Mouse (Mus musculus) intestine, embryonic 16.5 days (tissue): ENCODE results near the gene Tsen34. TPM values are rescaled to one million over a fixed set of nuclear protein-coding genes. Genes with fewer than 3 reads are reported as not detected.
"Not testable (repeated sequence)": the region's sequence is repeated elsewhere in the genome, so short reads cannot be mapped to it uniquely, and the experiment has no call there.

Experiments
- ATAC-seq: fragments of 200-750 bp; cut with Nextera tagmentation; 2 replicates; pipeline ENCODE4 v1.8.0; 2017; ENCODE audit warnings: moderate TSS enrichment, moderate library complexity
- H3K27ac ChIP-seq: fragments of 300-500 bp; sonication (generic); 2 replicates; pipeline ENCODE4 v1.5.1; 2014; ENCODE audit warnings: mild to moderate bottlenecking, low read length
- H3K27me3 ChIP-seq: fragments of 300-500 bp; sonication (generic); replicated peaks from 2 replicates; pipeline ENCODE4 v1.6.1; 2014; ENCODE audit warnings: low read length, control low read depth, mixed read lengths; ENCODE audit not compliant: control insufficient read depth, insufficient read depth
- H3K36me3 ChIP-seq: fragments of 300-500 bp; sonication (generic); 2 replicates; pipeline ENCODE4 v1.6.1; 2014; ENCODE audit warnings: low read length, control low read depth; ENCODE audit not compliant: control insufficient read depth, insufficient read depth
- H3K4me1 ChIP-seq: fragments of 300-500 bp; sonication (generic); 2 replicates; pipeline ENCODE4 v1.6.1; 2014; ENCODE audit warnings: low read length, control low read depth, mixed read lengths; ENCODE audit not compliant: control insufficient read depth, insufficient read depth
- H3K4me2 ChIP-seq: fragments of 300-500 bp; sonication (generic); 2 replicates; pipeline ENCODE4 v1.6.1; 2014; ENCODE audit warnings: low read depth, low read length, control low read depth
- H3K4me3 ChIP-seq: fragments of 300-500 bp; sonication (generic); 2 replicates; pipeline ENCODE4 v1.5.1; 2014; ENCODE audit warnings: mild to moderate bottlenecking, low read length
- H3K9ac ChIP-seq: fragments of 300-500 bp; sonication (generic); 2 replicates; pipeline ENCODE4 v1.6.1; 2014; ENCODE audit warnings: low read depth, low read length
- H3K9me3 ChIP-seq: fragments of 300-500 bp; sonication (generic); 2 replicates; pipeline ENCODE4 v1.6.1; 2016; ENCODE audit warnings: low read length, control low read depth; ENCODE audit not compliant: control insufficient read depth
- WGBS: fragments of 180-500 bp; shearing (Covaris S2); extraction: QIAGEN DNeasy Blood & Tissue Kit; methylation state at CpG from one replicate; pipeline ENCODE4 v1.1.7; 2014; 5-methylcytosine and 5-hydroxymethylcytosine counted together
- polyA plus RNA-seq: library from polyadenylated mRNA; unstranded; fragments of >200 nt; fragmentation: Nextera tagmentation; extraction: Ambion mirVana; gene quantifications from 2 replicates; pipeline ENCODE4 v1.2.1, GENCODE M21; 2015

Gene Tsen34
- polyA plus RNA-seq, 1 experiment from 2014 or later = 208 TPM

DNA sequence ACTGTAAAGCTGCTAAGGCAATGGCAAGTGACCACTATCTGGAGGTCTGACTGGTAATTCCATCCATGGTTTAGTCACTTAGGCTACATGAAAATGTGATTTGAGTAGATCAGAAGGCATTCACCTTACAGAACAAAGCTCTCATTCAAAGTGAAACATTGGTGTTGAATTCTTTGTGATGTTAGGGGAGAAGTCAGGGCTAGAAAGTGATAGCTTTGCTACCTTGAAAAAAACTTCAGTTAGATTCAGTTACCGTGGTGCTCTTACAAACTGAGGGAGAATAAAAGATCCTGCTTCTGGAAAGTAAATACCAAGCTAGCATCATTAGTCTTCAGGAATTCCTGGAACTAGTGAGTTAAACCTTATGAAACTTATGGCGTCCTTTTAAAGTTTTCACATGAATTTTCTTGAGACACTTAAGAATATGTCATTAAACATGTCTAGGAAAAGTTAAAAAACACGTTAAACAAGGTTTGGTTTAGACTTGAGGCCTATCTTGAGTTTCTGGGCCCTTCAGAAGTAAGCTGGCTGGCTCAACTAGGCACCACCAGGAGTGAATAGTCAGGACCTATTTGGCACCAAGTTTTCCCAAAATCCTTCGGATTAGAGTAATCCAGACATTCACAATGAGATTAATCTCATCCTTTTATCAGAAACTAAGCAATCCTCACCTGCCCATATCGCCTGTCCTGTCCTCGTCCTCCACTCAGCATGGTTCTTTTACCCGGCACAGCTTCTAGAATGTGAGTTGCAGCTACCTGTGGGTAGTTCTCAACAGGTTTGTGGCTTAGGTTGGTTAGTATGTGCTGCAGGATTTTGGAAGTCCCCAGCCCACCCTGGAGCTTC lies 15.1 kb downstream of the Tsen34 start:
- H3K9ac ChIP-seq = no peak overlapping the region
- H3K36me3 ChIP-seq = peaks cover 7% of the 10 kb centered on the region; the same call in 1 of the 2 replicates
- 40% methylated on average over 7 of the region's 7 CpGs for WGBS
- H3K27ac ChIP-seq = no peak overlapping the region
- no peaks in the 10 kb centered on the region for H3K9me3 ChIP-seq
- H3K4me2 ChIP-seq = no peak overlapping the region
- H3K27me3 ChIP-seq = no peaks in the 10 kb centered on the region
- H3K4me1 ChIP-seq = peaks cover 11% of the 10 kb centered on the region
- no peak for ATAC-seq
- H3K4me3 ChIP-seq = no peak overlapping the region

DNA sequence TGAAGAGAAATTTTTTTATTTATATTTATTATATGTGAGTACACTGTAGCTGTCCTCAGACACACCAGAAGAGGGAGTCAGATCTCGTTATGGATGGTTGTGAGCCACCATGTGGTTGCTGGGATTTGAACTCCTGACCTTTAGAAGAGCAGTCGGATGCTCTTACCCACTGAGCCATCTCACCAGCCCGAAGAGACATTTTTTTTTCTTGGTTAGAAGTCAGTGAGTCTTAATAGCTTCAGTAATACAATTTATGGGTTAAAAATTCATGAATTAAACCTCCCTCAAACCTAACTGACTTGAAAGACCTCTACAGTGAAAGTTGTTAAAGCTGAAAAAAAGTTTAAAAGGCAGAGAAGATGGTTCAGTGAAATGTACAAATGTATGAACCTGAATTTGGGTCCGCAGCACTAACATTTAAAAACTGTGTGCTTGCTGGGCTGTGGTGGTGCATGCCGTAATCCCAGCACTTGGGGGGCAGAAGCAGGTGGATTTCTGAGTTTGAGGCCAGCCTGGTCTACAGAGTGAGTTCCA lies 15.9 kb downstream of the Tsen34 start:
- H3K4me1 ChIP-seq = peaks cover 11% of the 10 kb centered on the region
- not testable (repeated sequence) for ATAC-seq, H3K9ac ChIP-seq, H3K27ac ChIP-seq, H3K4me2 ChIP-seq, H3K9me3 ChIP-seq, H3K36me3 ChIP-seq, H3K27me3 ChIP-seq, H3K4me3 ChIP-seq
- 32% methylated on average over 5 of the region's 5 CpGs for WGBS

DNA sequence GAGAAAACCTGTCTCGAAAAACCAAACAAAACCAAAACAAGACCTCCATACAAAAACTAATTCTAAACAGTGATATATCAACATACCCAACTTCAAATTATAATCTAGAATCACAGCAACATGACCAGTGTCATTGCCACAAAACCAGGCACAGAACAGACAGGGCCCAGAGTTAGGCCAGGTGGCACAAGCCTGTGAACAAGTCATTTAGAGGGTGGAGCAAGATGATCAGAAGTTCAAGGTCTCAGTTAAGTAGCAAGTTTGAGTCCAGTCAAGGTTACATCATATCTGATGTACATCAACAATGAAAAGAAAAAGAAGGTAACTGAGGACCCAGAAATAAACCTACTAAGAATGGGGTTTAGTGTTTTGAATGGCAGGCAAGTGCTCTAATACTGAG lies 16.3 kb downstream of the Tsen34 start:
- no peak overlapping the region for H3K4me3 ChIP-seq
- H3K9me3 ChIP-seq = no peaks in the 10 kb centered on the region
- 55% methylated on average over 1 of the region's 1 CpGs for WGBS
- H3K9ac ChIP-seq = no peak overlapping the region
- H3K27ac ChIP-seq = no peak overlapping the region
- H3K4me1 ChIP-seq = peaks cover 11% of the 10 kb centered on the region
- H3K36me3 ChIP-seq = peaks cover 7% of the 10 kb centered on the region; the same call in 1 of the 2 replicates
- H3K4me2 ChIP-seq = no peak overlapping the region
- no peak for ATAC-seq
- no peaks in the 10 kb centered on the region for H3K27me3 ChIP-seq

DNA sequence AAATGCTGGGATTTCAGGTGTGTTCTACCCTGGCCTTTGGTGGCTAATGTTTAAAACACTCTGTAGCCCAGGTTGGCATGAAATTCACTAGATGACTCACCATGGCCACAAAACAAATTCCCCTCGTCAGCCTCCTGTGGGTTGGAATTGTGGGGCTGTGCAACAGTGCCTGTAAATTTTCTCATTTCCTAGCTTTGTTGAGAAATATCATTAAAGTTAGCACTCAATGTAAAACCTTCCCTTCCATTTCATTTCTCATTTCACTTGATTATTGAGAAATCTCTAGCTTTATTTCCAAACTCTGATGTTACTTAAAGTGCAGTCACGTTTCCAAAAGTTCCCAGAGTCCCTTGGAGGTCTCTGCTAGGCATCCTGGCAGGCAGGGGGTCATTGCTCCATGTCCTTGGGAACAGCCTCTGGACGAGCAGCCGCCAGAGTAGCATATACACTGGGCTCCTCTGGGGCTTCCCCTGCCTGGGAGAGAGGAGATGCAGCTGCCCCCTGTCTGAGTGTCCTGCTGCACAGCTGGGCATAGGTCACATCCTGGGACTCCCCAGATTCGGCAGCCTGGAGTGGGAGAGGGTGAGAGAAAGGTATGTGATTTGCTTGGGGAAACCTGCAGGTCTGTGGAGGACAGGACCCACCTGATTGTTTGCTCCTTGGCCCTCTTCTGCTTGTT lies 19.7 kb downstream of the Tsen34 start:
- no peaks in the 10 kb centered on the region for H3K27me3 ChIP-seq
- no peak overlapping the region for H3K4me2 ChIP-seq
- no peak for ATAC-seq
- no peaks in the 10 kb centered on the region for H3K9me3 ChIP-seq
- H3K9ac ChIP-seq = no peak overlapping the region
- H3K27ac ChIP-seq = no peak overlapping the region
- H3K4me1 ChIP-seq = no peaks in the 10 kb centered on the region
- H3K36me3 ChIP-seq = no peaks in the 10 kb centered on the region
- WGBS = 31% methylated on average over 5 of the region's 5 CpGs
- no peak overlapping the region for H3K4me3 ChIP-seq

DNA sequence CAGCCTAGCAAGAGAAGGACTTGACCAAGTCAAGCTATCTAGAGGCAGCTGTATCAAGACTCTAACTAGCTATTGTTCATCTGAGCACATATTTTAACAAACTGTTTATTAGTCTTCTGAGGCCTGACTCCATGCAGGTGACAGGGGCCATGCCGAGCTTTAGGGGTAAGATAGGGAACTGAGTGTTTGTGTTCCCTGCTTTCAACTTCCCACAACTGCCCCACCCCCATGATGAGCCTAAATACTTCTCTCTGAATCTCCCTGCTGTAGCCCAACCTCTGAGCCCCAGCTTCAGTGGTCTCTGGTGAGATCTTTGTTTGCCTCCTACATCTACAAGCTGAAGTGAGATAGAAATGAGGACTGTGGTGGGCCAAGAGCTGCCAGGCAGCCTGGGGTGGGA lies 22.6 kb downstream of the Tsen34 start:
- H3K4me3 ChIP-seq = no peak overlapping the region
- no peak overlapping the region for H3K4me2 ChIP-seq
- no peak overlapping the region for H3K9ac ChIP-seq
- H3K27me3 ChIP-seq = no peaks in the 10 kb centered on the region
- ATAC-seq = no peak
- no peak overlapping the region for H3K27ac ChIP-seq
- H3K36me3 ChIP-seq = no peaks in the 10 kb centered on the region
- no peaks in the 10 kb centered on the region for H3K9me3 ChIP-seq
- 35% methylated on average over 1 of the region's 1 CpGs for WGBS
- H3K4me1 ChIP-seq = no peaks in the 10 kb centered on the region

DNA sequence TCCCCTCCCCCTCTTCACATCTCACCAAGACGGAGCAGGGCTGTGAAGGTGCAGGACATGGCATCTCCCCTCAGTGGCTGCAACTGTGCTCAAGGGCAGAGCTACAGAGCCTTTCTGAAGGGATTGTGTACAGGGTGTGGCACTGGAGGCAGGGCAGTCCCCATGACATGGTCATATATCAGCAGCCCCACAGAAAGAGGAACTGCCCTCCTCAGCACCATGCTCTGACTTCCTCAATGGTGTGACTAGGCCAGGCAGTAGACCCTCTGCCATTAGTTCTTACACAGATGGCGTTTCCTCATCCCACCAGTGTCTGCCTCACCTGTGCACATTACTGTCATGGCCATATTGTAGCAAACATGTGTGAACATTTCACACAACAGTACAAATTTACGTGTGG lies 27.6 kb downstream of the Tsen34 start, which contains the start of gene Pirb:
Gene Pirb (minus strand): TSS at position 124 of the 400 bp plus-strand sequence.
- not testable (repeated sequence) for H3K27me3 ChIP-seq, H3K27ac ChIP-seq, H3K4me3 ChIP-seq, H3K9ac ChIP-seq, H3K36me3 ChIP-seq, H3K9me3 ChIP-seq, H3K4me1 ChIP-seq, ATAC-seq, H3K4me2 ChIP-seq
- 50% methylated on average over 1 of the region's 3 CpGs for WGBS

DNA sequence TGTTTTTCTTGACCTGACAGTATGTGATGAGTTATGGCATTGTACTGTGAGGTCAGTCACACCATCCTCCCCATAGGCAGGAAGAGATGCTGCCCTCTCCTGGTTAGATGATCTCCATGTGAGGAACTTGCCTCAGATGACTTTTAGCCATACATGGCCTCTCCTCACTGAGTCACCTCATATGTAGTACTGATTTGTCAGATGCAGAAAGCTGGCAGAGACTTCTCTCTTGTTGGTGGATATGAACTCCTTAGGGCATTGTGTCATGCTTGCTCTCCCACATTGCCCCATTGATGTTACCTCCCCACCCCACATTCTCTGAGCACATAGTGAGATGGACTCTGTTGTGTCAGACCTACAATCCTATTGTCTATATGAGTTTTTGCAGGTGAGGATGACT lies 32.8 kb downstream of the Tsen34 start:
- not testable (repeated sequence) for H3K4me1 ChIP-seq, H3K27me3 ChIP-seq, H3K27ac ChIP-seq, ATAC-seq, H3K9me3 ChIP-seq, H3K4me3 ChIP-seq, H3K9ac ChIP-seq, H3K4me2 ChIP-seq, H3K36me3 ChIP-seq

DNA sequence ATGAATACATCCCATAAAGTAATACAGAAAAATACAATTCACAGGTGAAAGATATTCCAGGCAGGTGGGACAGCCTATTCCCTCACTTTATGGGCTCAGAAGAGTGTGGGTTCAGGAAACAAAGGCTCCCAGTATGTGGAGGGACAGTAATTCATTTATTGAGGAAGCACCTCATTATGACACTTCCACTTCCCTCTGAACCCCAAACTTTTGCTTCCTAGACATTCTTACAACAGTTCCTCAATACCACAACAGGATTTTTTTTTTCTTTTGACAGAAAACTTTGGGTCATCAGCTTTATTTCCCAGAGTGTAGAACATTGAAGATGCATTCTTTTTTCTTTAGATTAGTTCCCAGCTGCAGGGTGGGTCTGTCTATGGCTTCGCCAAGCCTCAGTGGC lies 40.0 kb downstream of the Tsen34 start:
- not testable (repeated sequence) for H3K27me3 ChIP-seq, H3K4me1 ChIP-seq, H3K27ac ChIP-seq, ATAC-seq, H3K9me3 ChIP-seq, H3K36me3 ChIP-seq, H3K9ac ChIP-seq, H3K4me3 ChIP-seq, H3K4me2 ChIP-seq
- no CpG with 5 or more reads among the region's 1 CpGs for WGBS
